Mouse (Mus musculus) intestine, embryonic 14.5 days (tissue): ENCODE data around the gene S100a10. TPM values are rescaled to one million over a fixed set of nuclear protein-coding genes. Genes with fewer than 3 reads are reported as not detected.

ENCODE experiments used
- ATAC-seq: fragments of 200-750 bp; cut with Nextera tagmentation; replicated peaks from 2 replicates; pipeline ENCODE4 v1.8.0; 2017; ENCODE audit warnings: low read depth, moderate number of reproducible peaks, moderate TSS enrichment, moderate library complexity; ENCODE audit not compliant: low FRiP score, low TSS enrichment
- DNase-seq: peaks from one replicate; pipeline ENCODE4 v3.0.0-alpha.2; 2018; ENCODE audit warnings: low spot score
- H3K27ac ChIP-seq: fragments of 300-500 bp; sonication (generic); 2 replicates; pipeline ENCODE4 v1.5.1; 2014; ENCODE audit warnings: low read depth, mild to moderate bottlenecking, control low read depth
- H3K27me3 ChIP-seq: fragments of 300-500 bp; sonication (generic); replicated peaks from 2 replicates; pipeline ENCODE4 v1.6.1; 2014; ENCODE audit warnings: low read length, control low read depth; ENCODE audit not compliant: control insufficient read depth, insufficient read depth
- H3K36me3 ChIP-seq: fragments of 300-500 bp; sonication (generic); 2 replicates; pipeline ENCODE4 v1.6.1; 2014; ENCODE audit warnings: low read length, control low read depth; ENCODE audit not compliant: control insufficient read depth, insufficient read depth
- H3K4me1 ChIP-seq: fragments of 300-500 bp; sonication (generic); replicated peaks from 2 replicates; pipeline ENCODE4 v1.6.1; 2014; ENCODE audit warnings: low read length, control low read depth, mixed read lengths; ENCODE audit not compliant: control insufficient read depth, insufficient read depth
- H3K4me2 ChIP-seq: fragments of 300-500 bp; sonication (generic); 2 replicates; pipeline ENCODE4 v1.6.1; 2014; ENCODE audit warnings: low read length
- H3K4me3 ChIP-seq: fragments of 300-500 bp; sonication (generic); 2 replicates; pipeline ENCODE4 v1.5.1; 2014; ENCODE audit warnings: low read depth, low read length, control low read depth, mixed read lengths
- H3K9ac ChIP-seq: fragments of 300-500 bp; sonication (generic); 2 replicates; pipeline ENCODE4 v1.6.1; 2014; ENCODE audit warnings: mild to moderate bottlenecking, low read length
- H3K9me3 ChIP-seq: fragments of 300-500 bp; sonication (generic); 2 replicates; pipeline ENCODE4 v1.6.1; 2016; ENCODE audit warnings: low read length, control low read depth; ENCODE audit not compliant: control insufficient read depth
- WGBS: fragments of 180-500 bp; shearing (Covaris S2); extraction: QIAGEN DNeasy Blood & Tissue Kit; methylation state at CpG from one replicate; pipeline ENCODE4 v1.1.7; 2014; 5-methylcytosine and 5-hydroxymethylcytosine counted together
- polyA plus RNA-seq: library from polyadenylated mRNA; unstranded; fragments of >200 nt; fragmentation: Nextera tagmentation; extraction: Ambion mirVana; gene quantifications from 2 replicates; pipeline ENCODE4 v1.2.1, GENCODE M21; 2014

Gene S100a10
- polyA plus RNA-seq, 1 experiment from 2014 or later = 519 TPM

DNA sequence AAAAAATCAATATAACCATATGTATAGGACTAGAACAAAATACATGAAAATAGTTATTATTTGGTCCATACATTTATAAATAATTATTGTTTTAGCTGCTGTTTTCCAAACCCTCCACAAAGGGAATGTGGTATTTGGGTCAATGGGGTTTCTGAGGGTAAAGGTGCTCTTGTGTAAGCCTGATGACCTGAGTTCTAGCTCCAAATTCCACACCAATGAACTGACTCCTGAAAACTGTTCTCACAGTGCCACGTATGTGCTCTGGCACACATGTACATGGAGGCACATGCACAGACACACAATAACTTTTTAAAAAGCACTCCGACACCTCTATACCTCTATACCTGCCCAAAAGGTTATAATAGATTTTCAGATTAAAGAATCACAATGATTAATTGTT lies 1.6 kb upstream of the S100a10 start:
- Histone ChIP-seq H3K27me3 (no peaks in the 10 kb centered on the region), H3K36me3 (no peaks in the 10 kb centered on the region), H3K4me3 (no peak overlapping the region), H3K9ac (no peak overlapping the region), H3K4me1 (peaks cover 25% of the 10 kb centered on the region), H3K9me3 (no peaks in the 10 kb centered on the region), H3K4me2 (no peak overlapping the region), H3K27ac (no peak overlapping the region)
- ATAC-seq = no peak
- no peak for DNase-seq
- WGBS = 95% methylated on average over 2 of the region's 2 CpGs

DNA sequence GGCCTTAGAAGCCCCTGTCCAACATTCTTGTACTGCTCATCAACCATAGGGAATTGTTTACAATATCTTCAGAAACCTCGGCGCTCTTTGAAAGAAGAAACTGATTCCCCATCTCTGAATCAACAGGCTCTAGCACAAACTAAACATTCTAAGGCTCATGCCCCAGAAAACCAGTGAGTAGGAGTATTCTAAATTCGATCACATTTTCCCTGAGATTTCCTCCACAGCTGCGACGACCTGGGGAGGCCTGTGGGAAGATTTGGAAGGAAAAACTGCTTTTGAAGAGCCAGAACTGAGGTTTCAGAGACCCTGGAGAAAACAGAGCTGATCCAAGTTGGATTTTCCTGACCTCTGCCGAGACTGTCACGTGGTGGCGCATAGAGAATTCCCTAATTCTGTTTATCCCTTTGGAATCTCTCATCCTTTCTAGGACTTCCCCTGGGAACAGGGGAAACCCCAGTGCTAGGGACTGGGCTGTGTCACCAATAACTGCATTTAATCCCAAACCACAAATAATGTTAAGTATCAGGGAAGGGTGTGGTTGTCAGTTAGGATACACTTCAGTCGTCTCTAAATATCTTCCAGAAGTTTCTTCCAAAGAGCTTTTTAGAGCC lies 1.0 kb upstream of the S100a10 start:
- no peaks in the 10 kb centered on the region for H3K36me3 ChIP-seq
- H3K27ac ChIP-seq = no peak overlapping the region
- 38% methylated on average over 9 of the region's 9 CpGs for WGBS
- DNase-seq (no peak), ATAC-seq (no peak)
- no peak overlapping the region for H3K9ac ChIP-seq
- H3K4me2 ChIP-seq = peak overlapping the region; percentile 59
- H3K4me1 ChIP-seq = peaks cover 25% of the 10 kb centered on the region
- no peak overlapping the region for H3K4me3 ChIP-seq
- H3K9me3 ChIP-seq = no peaks in the 10 kb centered on the region
- H3K27me3 ChIP-seq = no peaks in the 10 kb centered on the region

DNA sequence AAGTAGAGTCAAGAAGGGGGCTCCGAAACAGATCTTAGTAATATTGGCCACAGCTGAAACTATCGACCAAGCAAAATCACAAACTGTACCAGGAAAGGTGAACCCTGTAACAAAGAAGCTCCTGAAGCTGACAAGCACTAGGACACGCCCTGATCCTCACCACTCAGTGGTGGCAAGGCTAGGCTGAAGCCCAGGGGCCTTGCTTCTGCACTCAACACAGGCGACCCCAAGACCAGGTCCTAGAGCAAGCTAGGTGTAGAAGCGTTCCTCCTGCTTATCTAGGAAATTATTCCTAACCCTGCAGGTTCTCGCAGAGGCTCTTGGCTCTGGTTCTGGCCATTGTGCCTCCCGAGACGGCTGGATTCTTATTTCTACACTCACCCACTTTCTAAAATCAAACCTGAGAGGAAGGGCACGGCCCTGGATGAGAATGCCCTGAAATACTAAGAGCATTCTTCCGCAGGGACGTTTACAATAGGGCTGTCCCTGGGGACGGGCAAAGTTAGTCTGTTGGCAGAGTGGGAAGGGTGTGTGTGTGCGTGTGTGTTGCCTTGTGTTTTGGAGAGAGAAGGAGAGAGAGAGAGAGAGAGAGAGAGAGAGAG lies 400 bp upstream of the S100a10 start:
- peak overlapping the region; percentile 64 for H3K27ac ChIP-seq
- peak overlapping the region; percentile 77 for H3K9ac ChIP-seq
- H3K36me3 ChIP-seq = no peaks in the 10 kb centered on the region
- peaks cover 25% of the 10 kb centered on the region for H3K4me1 ChIP-seq
- peak overlapping the region; percentile 53 for H3K4me3 ChIP-seq
- WGBS = 15% methylated on average over 13 of the region's 13 CpGs
- ATAC-seq = peak; percentile 34
- no peaks in the 10 kb centered on the region for H3K9me3 ChIP-seq
- peak; percentile 70 for DNase-seq
- no peaks in the 10 kb centered on the region for H3K27me3 ChIP-seq
- H3K4me2 ChIP-seq = peak overlapping the region; percentile 59

DNA sequence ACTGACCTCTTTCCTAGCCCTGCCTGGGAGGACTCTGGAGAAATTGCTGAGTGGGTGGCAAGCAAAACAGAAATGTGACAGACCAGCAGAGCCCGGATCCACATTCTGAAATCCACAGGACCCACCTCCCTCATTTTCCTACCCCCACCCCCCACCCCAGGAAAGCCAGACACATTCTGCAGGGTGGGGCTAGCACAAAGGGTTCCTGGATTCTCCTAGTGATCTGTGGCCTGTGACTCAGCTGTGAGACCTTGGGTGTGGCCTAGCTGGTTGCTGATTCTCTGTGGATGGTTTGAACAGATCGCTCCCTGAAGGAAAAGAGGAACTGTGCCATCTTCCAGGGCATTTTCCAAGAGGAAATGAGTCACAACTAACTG lies 986 bp downstream of the S100a10 start:
- peak; percentile 72; the same call in 1 of the 2 replicates for ATAC-seq
- WGBS = 20% methylated on average over 2 of the region's 2 CpGs
- Histone ChIP-seq H3K9me3 (no peaks in the 10 kb centered on the region), H3K27me3 (no peaks in the 10 kb centered on the region), H3K4me1 (peaks cover 25% of the 10 kb centered on the region), H3K4me2 (peak overlapping the region; percentile 59), H3K4me3 (peak overlapping the region; percentile 53), H3K9ac (peak overlapping the region; percentile 77), H3K36me3 (peaks cover 4% of the 10 kb centered on the region; the same call in 1 of the 2 replicates), H3K27ac (peak overlapping the region; percentile 82)
- DNase-seq = peak; percentile 70

DNA sequence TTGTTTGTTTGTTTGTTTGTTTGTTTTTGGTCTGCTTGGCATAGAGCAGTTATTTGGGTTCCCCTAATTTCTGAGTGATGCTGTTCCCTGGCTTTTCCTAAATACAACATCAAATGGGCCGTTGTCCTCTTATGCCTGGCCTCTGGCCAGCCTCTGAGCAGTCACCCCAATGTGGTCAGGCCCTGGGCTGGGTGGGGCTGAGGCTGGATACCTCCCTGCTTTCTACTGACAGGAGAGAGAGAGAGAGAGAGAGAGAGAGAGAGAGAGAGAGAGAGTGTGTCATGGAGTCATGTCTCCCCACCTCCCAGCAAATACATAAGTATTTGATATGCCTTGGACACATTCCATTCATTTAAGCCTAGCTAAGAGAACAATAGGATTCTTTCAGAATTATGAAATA lies 1.7 kb downstream of the S100a10 start:
- peak overlapping the region; percentile 59 for H3K4me2 ChIP-seq
- no peak overlapping the region; the same call in 1 of the 2 replicates for H3K9ac ChIP-seq
- peaks cover 25% of the 10 kb centered on the region for H3K4me1 ChIP-seq
- H3K27ac ChIP-seq = peak overlapping the region; percentile 82
- no peaks in the 10 kb centered on the region for H3K27me3 ChIP-seq
- H3K36me3 ChIP-seq = peaks cover 12% of the 10 kb centered on the region
- DNase-seq = no peak
- 48% methylated on average over 1 of the region's 1 CpGs for WGBS
- ATAC-seq = no peak
- H3K9me3 ChIP-seq = no peaks in the 10 kb centered on the region
- H3K4me3 ChIP-seq = peak overlapping the region; percentile 53

DNA sequence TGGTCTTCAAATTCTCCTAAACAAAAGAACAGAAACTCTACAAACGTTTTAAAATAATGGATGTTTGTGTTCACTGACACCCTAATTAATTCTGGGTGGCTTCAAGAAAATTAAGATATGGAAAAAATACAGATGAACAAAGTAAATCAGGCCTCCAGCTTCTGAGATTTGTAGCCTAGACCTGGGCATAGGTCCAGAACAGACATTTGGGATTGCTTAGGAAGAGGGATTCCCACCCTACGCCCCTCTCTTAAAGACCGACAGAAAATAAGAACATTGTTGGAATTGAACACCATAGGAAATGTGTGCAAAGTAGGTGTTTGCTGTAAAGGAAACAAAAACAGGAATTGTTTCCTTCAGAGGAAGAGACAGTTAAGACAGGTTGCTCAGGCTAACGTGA lies 2.6 kb downstream of the S100a10 start:
- 48% methylated on average over 4 of the region's 4 CpGs for WGBS
- H3K9ac ChIP-seq = no peak overlapping the region
- peak overlapping the region; percentile 59 for H3K4me2 ChIP-seq
- H3K9me3 ChIP-seq = no peaks in the 10 kb centered on the region
- no peak overlapping the region for H3K4me3 ChIP-seq
- H3K4me1 ChIP-seq = peaks cover 25% of the 10 kb centered on the region
- H3K27me3 ChIP-seq = no peaks in the 10 kb centered on the region
- H3K27ac ChIP-seq = no peak overlapping the region
- peaks cover 20% of the 10 kb centered on the region for H3K36me3 ChIP-seq
- ATAC-seq (no peak), DNase-seq (no peak)

DNA sequence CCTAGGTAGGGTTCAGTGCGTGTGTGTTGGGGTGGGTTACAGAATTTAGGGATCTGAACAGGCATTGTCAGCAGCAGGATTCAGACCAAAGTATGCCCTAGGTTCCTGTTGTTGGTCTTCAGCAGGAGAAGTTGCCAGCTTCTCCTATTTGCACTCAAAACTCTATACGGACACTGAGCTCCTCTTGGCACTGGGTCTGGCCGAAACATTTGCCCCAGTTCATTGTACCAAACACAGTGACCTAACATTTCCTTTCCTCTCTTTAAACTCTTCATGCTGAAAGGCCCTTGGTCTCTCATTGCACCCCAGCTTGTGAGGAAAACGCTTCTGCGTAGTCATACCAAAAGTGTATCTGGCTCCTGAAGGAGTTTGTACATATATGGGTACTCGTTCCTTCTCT lies 5.1 kb downstream of the S100a10 start:
- Histone ChIP-seq H3K27me3 (no peaks in the 10 kb centered on the region), H3K4me1 (peaks cover 21% of the 10 kb centered on the region), H3K36me3 (peaks cover 44% of the 10 kb centered on the region), H3K27ac (no peak overlapping the region), H3K9ac (no peak overlapping the region), H3K4me3 (no peak overlapping the region), H3K9me3 (no peaks in the 10 kb centered on the region), H3K4me2 (no peak overlapping the region)
- DNase-seq (no peak), ATAC-seq (no peak)
- WGBS = 91% methylated on average over 6 of the region's 6 CpGs

DNA sequence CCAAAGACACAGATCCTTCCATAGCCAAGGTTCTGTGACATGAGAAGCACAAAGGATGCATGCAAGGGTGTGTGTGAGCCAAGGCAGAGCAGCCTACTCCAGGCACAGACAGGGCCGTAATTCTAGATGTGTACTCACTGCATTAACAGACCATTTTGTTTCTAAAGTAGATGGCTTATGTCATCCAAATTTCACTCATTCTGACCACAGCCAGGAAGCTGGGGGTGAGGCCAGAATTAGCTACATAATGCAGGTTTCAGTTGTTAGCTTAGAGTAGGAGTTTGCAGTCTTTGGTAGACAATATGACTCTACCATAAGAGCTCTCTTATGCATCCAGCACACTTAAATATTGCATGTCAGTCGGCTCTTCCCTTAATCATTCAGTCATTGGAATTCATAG lies 7.5 kb downstream of the S100a10 start:
- no peaks in the 10 kb centered on the region for H3K9me3 ChIP-seq
- peaks cover 6% of the 10 kb centered on the region; the same call in 1 of the 2 replicates for H3K4me1 ChIP-seq
- no peak overlapping the region for H3K27ac ChIP-seq
- 76% methylated on average over 2 of the region's 2 CpGs for WGBS
- no peak overlapping the region for H3K4me2 ChIP-seq
- no peak for ATAC-seq
- no peak overlapping the region for H3K4me3 ChIP-seq
- H3K27me3 ChIP-seq = no peaks in the 10 kb centered on the region
- peaks cover 46% of the 10 kb centered on the region for H3K36me3 ChIP-seq
- no peak for DNase-seq
- no peak overlapping the region for H3K9ac ChIP-seq

DNA sequence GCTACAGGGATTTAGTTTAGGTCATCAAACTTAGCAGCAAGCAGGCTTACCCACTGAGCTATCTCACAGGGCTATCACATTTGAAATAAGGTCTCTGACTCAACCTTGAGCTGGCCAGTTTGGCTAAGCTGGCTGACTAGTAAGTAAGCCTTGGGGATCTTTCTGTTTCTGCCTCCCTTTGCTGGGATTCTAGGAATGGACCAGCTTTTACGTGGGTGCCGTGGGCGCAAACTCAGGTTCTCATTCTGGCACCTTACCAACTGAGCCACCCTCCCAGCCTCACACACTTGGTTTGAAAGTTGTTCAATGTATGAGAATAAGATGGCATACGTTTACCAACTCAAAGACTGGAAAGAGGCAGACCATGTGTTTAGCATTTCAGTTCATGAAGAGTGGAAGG lies 8.3 kb downstream of the S100a10 start:
- Histone ChIP-seq H3K27ac (no peak overlapping the region), H3K9me3 (no peaks in the 10 kb centered on the region), H3K4me2 (no peak overlapping the region), H3K9ac (no peak overlapping the region), H3K4me3 (no peak overlapping the region), H3K36me3 (peaks cover 46% of the 10 kb centered on the region), H3K4me1 (peaks cover under 1% of the 10 kb centered on the region; the same call in 1 of the 2 replicates), H3K27me3 (no peaks in the 10 kb centered on the region)
- ATAC-seq = no peak
- no peak for DNase-seq
- 93% methylated on average over 4 of the region's 4 CpGs for WGBS
